Mouse (Mus musculus) embryonic facial prominence, embryonic 14.5 days (tissue): ENCODE measurements around the gene Tnfrsf12a. TPM values are rescaled to one million over a fixed set of nuclear protein-coding genes. Genes with fewer than 3 reads are reported as not detected.

Source experiments
- ATAC-seq: fragments of 200-750 bp; cut with Nextera tagmentation; 2 replicates; pipeline ENCODE4 v1.8.0; 2017; ENCODE audit warnings: low read depth, moderate number of reproducible peaks, moderate TSS enrichment
- DNase-seq: peaks from one replicate; pipeline ENCODE4 v3.0.0-alpha.2; 2015; ENCODE audit warnings: low spot score
- H3K27ac ChIP-seq: fragments of 300-500 bp; sonication (generic); replicated peaks from 2 replicates; pipeline ENCODE4 v1.5.1; 2014; ENCODE audit warnings: low read depth, mild to moderate bottlenecking, low read length, moderate library complexity
- H3K27me3 ChIP-seq: fragments of 300-500 bp; sonication (generic); replicated peaks from 2 replicates; pipeline ENCODE4 v1.6.1; 2014; ENCODE audit warnings: low read length; ENCODE audit not compliant: control insufficient read depth, insufficient read depth
- H3K36me3 ChIP-seq: fragments of 300-500 bp; sonication (generic); 2 replicates; pipeline ENCODE4 v1.6.1; 2014; ENCODE audit warnings: low read length, mixed read lengths; ENCODE audit not compliant: control insufficient read depth, insufficient read depth
- H3K4me1 ChIP-seq: fragments of 300-500 bp; sonication (generic); 2 replicates; pipeline ENCODE4 v1.6.1; 2014; ENCODE audit warnings: antibody characterized with exemption, low read length; ENCODE audit not compliant: control insufficient read depth, insufficient read depth
- H3K4me2 ChIP-seq: fragments of 300-500 bp; sonication (generic); 2 replicates; pipeline ENCODE4 v1.6.1; 2014; ENCODE audit warnings: low read depth, mild to moderate bottlenecking, low read length, moderate library complexity, mixed read lengths
- H3K4me3 ChIP-seq: fragments of 300-500 bp; sonication (generic); 2 replicates; pipeline ENCODE4 v1.5.1; 2014; ENCODE audit warnings: low read depth, mild to moderate bottlenecking, low read length
- H3K9ac ChIP-seq: fragments of 300-500 bp; sonication (generic); 2 replicates; pipeline ENCODE4 v1.6.1; 2014; ENCODE audit warnings: low read depth, mild to moderate bottlenecking, low read length, moderate library complexity, mixed read lengths
- H3K9me3 ChIP-seq: fragments of 300-500 bp; sonication (generic); 2 replicates; pipeline ENCODE4 v1.6.1; 2016; ENCODE audit warnings: low read length; ENCODE audit not compliant: control insufficient read depth
- WGBS: fragments of 180-500 bp; shearing (Covaris S2); extraction: QIAGEN DNeasy Blood & Tissue Kit; methylation state at CpG from one replicate; pipeline ENCODE4 v1.1.7; 2014; 5-methylcytosine and 5-hydroxymethylcytosine counted together
- polyA plus RNA-seq: library from polyadenylated mRNA; unstranded; fragments of >200 nt; fragmentation: Nextera tagmentation; extraction: Ambion mirVana; gene quantifications from 2 replicates; pipeline ENCODE4 v1.2.1, GENCODE M21; 2014

Tnfrsf12a gene
- 23.3 and 30.7 TPM in 2 replicates for polyA plus RNA-seq

DNA sequence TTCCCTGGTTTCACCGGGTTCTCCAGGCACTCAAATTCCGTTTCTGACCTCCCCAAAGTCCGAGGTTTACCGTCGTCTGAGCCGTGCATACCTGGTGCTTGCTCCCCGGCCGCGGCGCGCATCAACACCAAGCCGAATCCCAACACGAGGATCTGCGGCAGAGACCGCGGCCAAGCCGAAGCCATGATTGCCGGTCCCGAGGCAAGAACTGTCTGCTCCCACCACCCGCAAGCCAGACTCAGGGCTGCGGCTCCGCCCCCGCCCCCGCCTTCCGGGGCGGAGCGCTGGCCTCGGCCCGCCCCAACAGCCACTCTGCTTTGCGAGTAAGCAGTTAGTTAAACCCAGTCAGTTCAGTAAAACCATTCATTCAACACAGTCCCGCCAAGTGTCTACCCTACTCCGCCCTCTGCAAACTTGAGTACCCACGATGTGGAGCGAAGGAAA lies at the start of gene Tnfrsf12a:
TSS of gene Tnfrsf12a (minus strand) at position 233 of the 444 bp plus-strand sequence.
- WGBS = 2% methylated on average over 34 of the region's 34 CpGs
- Histone ChIP-seq H3K9ac (peak within 1 kb of the TSS; percentile 62), H3K36me3 (no peaks in the 10 kb centered on the region), H3K9me3 (no peaks in the 10 kb centered on the region), H3K27ac (0 out of 2 replicates have a peak within 1 kb of the TSS, but pooled peaks have one; percentile 46), H3K4me3 (peak within 1 kb of the TSS; percentile 56), H3K4me1 (peaks cover 30% of the 10 kb centered on the region), H3K27me3 (peaks cover 53% of the 10 kb centered on the region), H3K4me2 (peak within 1 kb of the TSS; percentile 97)
- DNase-seq = peak; percentile 91
- peak; percentile 67 for ATAC-seq

DNA sequence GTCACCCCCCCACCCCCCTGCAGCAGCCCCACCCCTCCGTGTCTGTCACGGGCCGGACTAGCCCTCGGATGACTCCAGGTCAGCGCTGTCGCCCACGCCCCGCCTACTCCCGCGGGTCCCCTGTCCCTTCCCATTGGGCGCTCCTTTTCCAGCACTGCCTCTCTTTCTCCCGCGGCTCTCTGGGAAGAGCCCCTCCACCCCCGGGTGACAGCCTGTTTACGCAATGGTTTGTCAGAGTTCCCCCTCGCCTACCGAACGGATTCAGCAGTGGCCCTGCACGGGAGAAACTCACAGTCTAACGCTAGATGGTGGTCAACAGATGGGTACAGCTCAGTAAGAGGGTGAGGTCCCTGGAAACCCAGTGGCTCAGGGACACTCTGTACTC lies 49.5 kb upstream of the Tnfrsf12a start:
- peak overlapping the region; percentile 90 for H3K4me3 ChIP-seq
- ATAC-seq (peak; percentile 86), DNase-seq (peak; percentile 92)
- no peaks in the 10 kb centered on the region for H3K9me3 ChIP-seq
- WGBS = under 1% methylated on average over 17 of the region's 20 CpGs
- H3K27ac ChIP-seq = peak overlapping the region; percentile 76
- peak overlapping the region; percentile 84 for H3K9ac ChIP-seq
- H3K4me1 ChIP-seq = 0 out of 2 replicates have a peak, but pooled peaks cover 9% of the 10 kb centered on the region
- H3K27me3 ChIP-seq = no peaks in the 10 kb centered on the region
- no peaks in the 10 kb centered on the region for H3K36me3 ChIP-seq
- peak overlapping the region; percentile 78 for H3K4me2 ChIP-seq

DNA sequence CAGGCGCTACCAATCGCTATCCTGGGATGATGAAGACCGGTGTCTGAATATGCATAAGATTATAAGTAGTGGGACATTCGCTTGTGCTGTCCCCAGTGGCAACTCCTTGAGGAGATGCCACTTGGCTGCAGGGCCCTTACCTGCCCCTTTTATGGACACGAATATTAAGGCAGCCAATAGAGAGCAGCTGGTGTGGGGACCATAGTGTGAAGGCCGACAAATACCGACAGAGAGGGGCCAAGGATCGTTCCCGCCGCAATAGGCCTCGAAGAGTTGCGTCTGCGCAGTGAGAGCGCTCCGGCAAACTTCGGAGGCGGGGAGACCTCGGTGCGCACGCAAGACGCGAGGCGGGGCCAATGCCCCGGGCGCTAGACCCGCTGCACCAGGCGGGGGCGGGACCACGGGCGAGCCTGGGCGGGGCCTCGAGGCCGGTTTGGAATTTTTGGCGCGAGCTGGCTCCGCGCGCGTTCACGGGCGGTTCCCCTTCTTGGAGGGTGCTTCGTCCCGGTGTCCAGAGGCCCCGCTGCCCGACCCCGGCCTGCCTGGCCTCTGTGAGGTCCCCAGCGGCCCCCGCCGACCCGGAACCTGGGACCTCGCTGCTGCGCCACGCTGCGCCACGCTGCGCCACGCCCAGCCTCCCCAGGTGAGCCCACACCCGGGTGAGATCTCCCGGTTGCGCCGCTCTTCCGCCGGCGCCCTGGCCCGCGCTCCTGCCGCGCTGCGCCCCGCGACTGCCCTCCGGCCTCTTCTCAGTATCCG lies 48.9 kb upstream of the Tnfrsf12a start, which contains the start of gene Pkmyt1:
TSS of gene Pkmyt1 (plus strand) at position 338 of the 759 bp plus-strand sequence.
- peak; percentile 93 for ATAC-seq
- Histone ChIP-seq H3K4me2 (peak within 1 kb of the TSS; percentile 78), H3K27ac (peak within 1 kb of the TSS; percentile 80), H3K9ac (peak within 1 kb of the TSS; percentile 84), H3K9me3 (no peaks in the 10 kb centered on the region), H3K36me3 (no peaks in the 10 kb centered on the region), H3K27me3 (no peaks in the 10 kb centered on the region), H3K4me3 (peak within 1 kb of the TSS; percentile 90), H3K4me1 (0 out of 2 replicates have a peak, but pooled peaks cover 9% of the 10 kb centered on the region)
- 2% methylated on average over 48 of the region's 73 CpGs for WGBS
- peak; percentile 97 for DNase-seq

DNA sequence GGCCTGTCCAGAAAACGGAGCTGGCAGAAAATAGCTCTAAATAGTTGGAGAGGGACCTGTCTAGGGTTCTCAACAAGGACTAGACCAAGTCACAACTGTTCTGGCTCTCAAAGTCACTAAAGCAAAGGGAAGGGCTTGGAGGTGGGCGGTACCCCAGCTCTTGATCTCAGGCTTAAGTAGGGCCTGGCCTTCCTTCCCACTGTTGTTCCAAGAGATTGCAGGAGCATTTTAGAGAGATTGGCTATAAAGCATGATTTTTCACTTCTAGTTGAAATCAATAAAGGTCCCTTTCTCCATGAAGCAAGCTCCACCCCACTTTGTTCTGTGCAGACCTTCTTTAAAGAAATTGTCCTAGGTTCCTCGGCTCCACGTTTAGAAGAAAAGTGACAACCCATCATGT lies 48.2 kb upstream of the Tnfrsf12a start:
- WGBS = 61% methylated on average over 4 of the region's 4 CpGs
- peak overlapping the region; percentile 84 for H3K9ac ChIP-seq

DNA sequence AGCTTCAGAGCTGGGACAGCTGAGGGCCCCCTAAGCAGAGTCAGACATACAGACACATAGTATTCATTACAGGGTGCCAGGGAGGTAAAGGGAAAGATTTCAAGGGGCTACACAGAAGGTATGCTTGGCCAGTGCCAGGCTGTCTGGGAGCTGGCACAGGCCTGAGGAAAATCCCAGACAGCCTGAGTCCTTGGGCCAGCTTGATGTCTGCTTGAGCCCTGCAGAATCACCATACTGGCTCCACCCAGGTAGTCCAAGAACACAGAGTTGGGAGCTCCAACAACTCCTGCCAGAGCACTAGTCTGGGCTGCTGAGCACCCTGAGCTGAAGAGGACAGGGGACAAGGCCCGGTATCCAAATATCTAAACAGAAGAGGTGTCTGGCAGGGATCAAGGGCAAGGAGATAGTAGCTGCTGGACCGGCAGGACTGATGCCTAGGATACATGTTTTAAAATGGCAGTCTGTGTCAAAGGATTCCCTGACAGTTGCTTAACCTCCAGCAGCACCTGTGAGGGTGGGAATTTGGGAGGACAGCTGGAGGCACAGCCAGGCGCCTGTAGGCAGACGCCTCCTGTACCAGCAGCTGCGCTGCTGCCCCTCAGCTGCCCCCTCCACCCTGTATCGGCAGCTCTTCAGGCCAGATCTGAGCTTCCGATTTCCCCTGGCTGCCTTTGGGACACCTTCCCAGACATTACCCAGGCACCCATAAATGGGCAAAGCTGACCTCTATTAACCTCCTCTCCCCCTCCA lies 45.3 kb upstream of the Tnfrsf12a start, which contains the start of gene 1520401A03Rik:
TSS of gene 1520401A03Rik (minus strand) at position 408 of the 750 bp plus-strand sequence.
- Histone ChIP-seq H3K27me3 (no peaks in the 10 kb centered on the region), H3K9me3 (no peaks in the 10 kb centered on the region), H3K36me3 (no peaks in the 10 kb centered on the region), H3K27ac (no peak within 1 kb of the TSS), H3K4me2 (no peak within 1 kb of the TSS), H3K4me1 (0 out of 2 replicates have a peak, but pooled peaks cover 9% of the 10 kb centered on the region), H3K9ac (no peak within 1 kb of the TSS), H3K4me3 (no peak within 1 kb of the TSS)
- ATAC-seq (no peak), DNase-seq (peak; percentile 48)
- 72% methylated on average over 5 of the region's 7 CpGs for WGBS

More for the DNA sequence above, 48.2 kb upstream of the Tnfrsf12a start:
- Histone ChIP-seq H3K4me2 (peak overlapping the region; percentile 78), H3K9me3 (no peaks in the 10 kb centered on the region), H3K27me3 (no peaks in the 10 kb centered on the region), H3K4me1 (0 out of 2 replicates have a peak, but pooled peaks cover 9% of the 10 kb centered on the region), H3K4me3 (peak overlapping the region; percentile 90), H3K27ac (peak overlapping the region; percentile 80), H3K36me3 (no peaks in the 10 kb centered on the region)
- no peak for DNase-seq
- no peak for ATAC-seq

DNA sequence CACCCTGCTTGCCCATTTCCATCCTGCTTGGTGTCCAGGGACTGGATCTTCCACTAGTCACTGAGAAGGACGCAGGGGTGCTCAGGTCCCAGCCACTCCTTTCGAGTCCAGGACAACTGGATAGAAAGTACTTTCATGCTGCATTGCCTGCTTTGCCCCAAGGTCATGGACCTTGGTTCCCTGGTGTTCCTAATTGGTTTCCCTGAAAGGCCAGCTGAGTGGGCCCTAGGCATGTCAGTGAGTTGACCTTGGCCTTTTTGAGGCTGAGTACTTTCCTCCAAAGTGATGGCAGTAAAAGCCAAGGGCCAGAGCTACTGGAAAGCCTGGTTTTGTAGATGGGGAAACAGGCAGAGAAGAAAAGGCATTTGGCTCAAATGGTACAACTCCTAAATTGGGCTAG lies 44.6 kb upstream of the Tnfrsf12a start:
- Histone ChIP-seq H3K9ac (no peak overlapping the region), H3K27me3 (no peaks in the 10 kb centered on the region), H3K4me2 (no peak overlapping the region), H3K9me3 (no peaks in the 10 kb centered on the region), H3K27ac (no peak overlapping the region), H3K36me3 (no peaks in the 10 kb centered on the region), H3K4me1 (0 out of 2 replicates have a peak, but pooled peaks cover 7% of the 10 kb centered on the region), H3K4me3 (no peak overlapping the region)
- WGBS = 73% methylated on average over 2 of the region's 2 CpGs
- ATAC-seq (no peak), DNase-seq (no peak)

DNA sequence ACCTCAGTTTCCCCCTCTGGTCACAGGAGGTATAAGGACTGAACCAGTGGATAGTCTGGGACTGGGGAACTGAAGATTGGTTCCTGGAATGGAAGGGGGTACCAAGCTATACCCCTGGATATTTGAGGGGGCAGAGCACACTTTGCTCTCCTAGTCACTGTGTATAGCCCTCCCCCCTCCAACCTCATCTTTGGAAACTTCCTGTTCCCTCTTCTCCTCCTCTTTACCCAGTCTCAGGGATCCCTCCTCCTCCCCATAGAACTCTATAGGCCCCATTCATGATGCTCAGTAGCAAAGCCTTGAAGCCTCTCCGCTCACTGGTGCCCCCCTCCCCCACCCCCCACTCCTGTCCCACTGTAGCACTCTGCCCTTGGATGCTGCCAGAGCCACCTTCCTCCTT lies 42.2 kb upstream of the Tnfrsf12a start:
- DNase-seq (no peak), ATAC-seq (no peak)
- WGBS = 33% methylated on average over 1 of the region's 1 CpGs
- H3K9ac ChIP-seq = no peak overlapping the region
- H3K27me3 ChIP-seq = no peaks in the 10 kb centered on the region
- H3K27ac ChIP-seq = no peak overlapping the region
- H3K9me3 ChIP-seq = no peaks in the 10 kb centered on the region
- no peaks in the 10 kb centered on the region for H3K4me1 ChIP-seq
- no peak overlapping the region for H3K4me3 ChIP-seq
- no peaks in the 10 kb centered on the region for H3K36me3 ChIP-seq
- H3K4me2 ChIP-seq = no peak overlapping the region

DNA sequence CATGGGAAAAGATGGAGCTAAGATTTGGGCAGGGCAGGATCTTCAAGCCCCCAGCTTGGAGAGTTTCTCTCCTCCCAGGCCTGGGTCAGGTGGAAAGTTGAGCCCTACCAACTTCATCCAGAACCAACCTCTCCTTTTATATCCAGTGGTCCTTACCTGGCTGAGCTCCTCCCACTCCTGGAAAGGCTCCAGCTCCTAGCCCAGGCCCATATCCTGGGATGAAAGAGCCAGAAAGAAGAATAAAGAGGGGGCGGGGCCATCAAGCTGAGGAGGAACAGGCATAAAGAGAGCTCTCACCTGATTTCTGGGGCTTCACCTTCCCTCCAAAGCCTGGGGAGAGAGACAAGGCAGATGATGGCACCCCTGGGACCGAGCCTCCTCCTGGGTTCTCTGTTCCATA lies 39.7 kb upstream of the Tnfrsf12a start:
- Histone ChIP-seq H3K4me1 (no peaks in the 10 kb centered on the region), H3K9me3 (no peaks in the 10 kb centered on the region), H3K27me3 (no peaks in the 10 kb centered on the region), H3K4me2 (no peak overlapping the region), H3K36me3 (no peaks in the 10 kb centered on the region), H3K27ac (no peak overlapping the region), H3K9ac (no peak overlapping the region), H3K4me3 (no peak overlapping the region)
- ATAC-seq = peak; percentile 65; the same call in 1 of the 2 replicates
- 65% methylated on average over 2 of the region's 2 CpGs for WGBS
- peak; percentile 59 for DNase-seq
